Mouse (Mus musculus): ENCODE measurements around the gene Fam160a1.

Fam160a1 gene

GRCm38 (mm10) chr3:85817191-85817590 is at the start of gene Fam160a1:
Gene Fam160a1, minus strand, starts transcription at chr3:85817291.
- no peak for ATAC-seq (ENCODE audit: insufficient number of reproducible peaks, low FRiP score, low TSS enrichment)

DNA sequence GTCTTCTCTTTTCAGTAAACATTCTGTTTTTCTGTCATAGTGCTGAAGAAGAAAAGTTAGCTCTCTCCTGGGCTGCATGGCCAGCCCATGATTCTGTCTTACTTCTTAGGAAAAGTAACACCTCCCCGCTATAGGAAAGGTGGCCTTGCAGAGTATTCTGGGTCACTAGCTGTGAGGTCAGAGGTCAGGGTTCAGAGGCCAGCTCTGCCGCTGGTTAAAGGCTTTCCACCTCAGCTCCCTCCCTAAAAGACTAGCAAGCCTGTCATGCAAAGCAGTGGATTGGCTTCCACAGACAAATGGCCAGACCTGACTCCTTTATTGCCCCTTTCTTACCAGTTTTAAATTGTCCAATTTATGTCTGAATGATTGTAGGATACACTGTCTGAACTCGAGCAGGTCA is 46.9 kb upstream of the Fam160a1 start:
- no peak for ATAC-seq (ENCODE audit: insufficient number of reproducible peaks, low FRiP score, low TSS enrichment)

DNA sequence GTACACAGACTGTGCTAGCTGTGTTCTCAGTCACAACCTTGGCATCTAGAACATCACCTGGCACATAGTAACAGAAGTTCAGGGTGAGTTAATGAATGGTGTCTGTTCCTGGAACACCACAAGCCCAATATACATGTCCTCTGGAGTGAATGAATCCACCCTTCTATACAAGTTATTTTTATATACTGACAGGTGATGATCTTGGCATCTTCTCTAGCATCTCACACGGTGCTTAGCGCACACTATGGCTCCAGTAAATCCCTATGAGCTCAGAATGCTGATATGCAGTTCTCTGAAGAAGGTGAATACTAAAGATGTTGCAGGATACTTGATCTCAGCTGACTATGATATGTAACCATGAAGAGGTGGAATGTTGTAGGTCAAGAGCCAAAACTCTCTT is 45.8 kb upstream of the Fam160a1 start:
- no peak for ATAC-seq (ENCODE audit: insufficient number of reproducible peaks, low FRiP score, low TSS enrichment)

DNA sequence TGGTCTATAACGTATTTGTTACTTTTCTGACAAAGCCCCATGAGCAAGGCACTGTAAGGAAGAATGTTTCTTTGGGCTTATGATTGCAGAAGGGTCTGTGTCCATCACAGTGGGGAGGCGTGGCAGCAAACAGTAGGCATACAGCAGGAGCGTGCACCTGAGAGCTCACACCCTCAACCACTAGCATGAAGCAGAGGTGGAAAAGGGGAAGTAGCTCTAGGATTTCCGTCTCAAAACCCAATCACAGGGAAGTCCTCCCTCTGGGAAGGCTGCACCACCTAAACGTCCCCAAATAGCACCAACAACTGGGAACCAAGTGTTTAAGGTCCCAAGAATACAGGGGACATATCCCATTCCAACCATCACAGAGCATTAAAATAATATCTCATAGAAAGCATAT is 43.9 kb upstream of the Fam160a1 start:
- ATAC-seq (ENCODE audit: insufficient number of reproducible peaks, low FRiP score, low TSS enrichment): no peak

DNA sequence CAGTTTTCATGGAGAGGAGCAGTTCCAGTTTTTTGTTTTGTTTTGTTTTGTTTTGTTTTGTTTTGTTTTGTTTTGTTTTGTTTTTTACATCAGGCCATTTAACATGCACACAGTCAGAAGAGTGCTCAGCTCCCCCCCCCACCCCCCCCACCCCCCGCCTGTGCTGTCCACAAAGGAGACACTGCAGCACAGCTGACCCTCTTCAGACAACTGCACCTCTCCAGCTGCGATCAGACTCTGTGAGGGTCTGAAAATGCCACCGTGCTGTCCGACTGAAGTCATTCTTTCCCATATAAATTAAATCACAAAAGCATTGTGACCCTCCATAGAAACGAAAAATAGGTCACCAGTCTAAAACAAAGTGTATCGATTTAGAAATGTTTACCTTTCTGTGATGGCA is 42.2 kb upstream of the Fam160a1 start:
- no peak for ATAC-seq (ENCODE audit: insufficient number of reproducible peaks, low FRiP score, low TSS enrichment)

DNA sequence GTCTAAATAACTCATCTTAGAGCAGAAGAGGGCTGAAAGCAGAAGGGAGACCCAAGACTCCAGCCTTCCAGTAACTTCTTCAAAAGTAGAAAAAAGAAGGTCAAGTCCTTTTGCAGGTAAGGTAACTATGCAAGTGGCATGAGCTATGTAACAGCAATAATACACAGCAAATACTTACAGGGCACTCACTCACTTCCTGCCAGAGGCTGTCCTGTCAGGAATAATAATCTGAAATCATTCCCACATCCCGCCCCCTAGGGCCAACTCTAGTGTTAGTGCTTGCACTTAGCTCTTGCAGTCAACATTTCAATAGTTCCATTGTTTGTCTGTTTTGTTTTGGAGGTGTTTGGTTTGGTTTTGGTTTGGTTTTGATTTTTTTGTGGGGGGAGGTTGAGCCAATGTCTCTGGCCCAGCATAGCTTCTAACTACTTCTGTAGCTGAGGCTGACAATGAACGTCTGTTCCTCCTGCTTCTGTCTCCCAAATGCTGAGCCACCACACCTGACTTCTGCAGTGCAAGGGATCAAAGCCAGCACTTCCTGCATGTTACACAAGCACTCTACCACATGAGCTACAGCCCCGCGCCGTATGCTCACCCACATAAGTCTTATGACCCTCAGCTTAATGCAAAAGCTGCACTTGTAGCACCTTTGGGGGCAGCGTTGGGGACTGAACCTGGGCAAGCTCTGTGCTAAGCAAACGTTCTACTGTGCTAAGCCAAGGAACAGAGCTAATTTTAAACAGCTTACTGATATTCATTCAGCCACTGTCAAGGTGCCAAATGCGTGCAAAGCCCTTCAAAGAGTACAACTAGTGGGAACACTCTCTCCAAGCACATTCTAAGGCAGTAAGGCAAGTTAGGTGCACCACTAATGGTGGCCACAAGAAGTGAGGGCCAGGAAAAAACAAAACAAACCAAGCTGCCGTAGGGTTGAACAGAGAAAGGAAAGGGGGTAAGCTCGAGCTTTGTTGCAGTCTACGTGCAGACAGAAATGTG is 41.3 kb upstream of the Fam160a1 start:
- no peak for ATAC-seq (ENCODE audit: insufficient number of reproducible peaks, low FRiP score, low TSS enrichment)

GRCm38 (mm10) chr3:85857083-85857482 is 40.0 kb upstream of the Fam160a1 start:
- ATAC-seq (ENCODE audit: insufficient number of reproducible peaks, low FRiP score, low TSS enrichment): no peak

DNA sequence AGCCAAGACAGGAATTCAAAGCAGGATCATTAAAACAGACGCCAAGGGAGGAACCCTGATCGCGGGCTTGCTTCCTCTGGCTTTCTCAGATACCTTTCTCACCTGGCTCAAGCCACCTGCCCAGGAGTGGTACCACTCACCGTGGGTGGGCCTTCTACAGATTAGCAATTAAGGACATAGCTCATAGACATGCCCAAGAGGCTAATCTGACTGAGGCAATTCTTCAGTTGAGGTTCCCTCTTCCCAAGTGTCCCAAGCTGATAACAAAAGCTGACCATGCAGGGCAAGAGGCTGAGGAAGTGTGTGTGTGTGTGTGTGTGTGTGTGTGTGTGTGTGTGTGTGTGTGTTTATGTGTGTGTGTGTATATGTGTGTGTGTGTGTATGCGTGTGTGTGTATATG is 38.9 kb upstream of the Fam160a1 start:
- no peak for ATAC-seq (ENCODE audit: insufficient number of reproducible peaks, low FRiP score, low TSS enrichment)

DNA sequence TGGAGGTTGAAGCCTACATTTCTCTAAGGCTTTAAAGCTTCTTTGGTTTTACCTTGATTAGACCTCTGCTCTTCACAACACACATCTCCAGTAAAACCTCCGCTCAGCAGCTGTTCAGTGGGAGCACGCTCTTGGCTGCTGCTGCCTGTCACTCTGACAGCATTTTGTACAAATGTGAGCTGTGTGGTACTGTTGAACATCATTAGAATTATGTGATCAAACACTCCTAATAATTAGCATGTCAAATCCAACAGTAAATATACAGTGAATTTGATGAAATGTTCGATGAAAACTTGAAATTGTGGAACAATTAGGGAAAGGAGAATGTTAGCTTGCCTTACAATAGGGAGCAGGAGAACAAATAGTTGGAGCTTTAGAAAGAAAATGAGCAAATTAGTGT is 38.0 kb upstream of the Fam160a1 start:
- no peak for ATAC-seq (ENCODE audit: insufficient number of reproducible peaks, low FRiP score, low TSS enrichment)

DNA sequence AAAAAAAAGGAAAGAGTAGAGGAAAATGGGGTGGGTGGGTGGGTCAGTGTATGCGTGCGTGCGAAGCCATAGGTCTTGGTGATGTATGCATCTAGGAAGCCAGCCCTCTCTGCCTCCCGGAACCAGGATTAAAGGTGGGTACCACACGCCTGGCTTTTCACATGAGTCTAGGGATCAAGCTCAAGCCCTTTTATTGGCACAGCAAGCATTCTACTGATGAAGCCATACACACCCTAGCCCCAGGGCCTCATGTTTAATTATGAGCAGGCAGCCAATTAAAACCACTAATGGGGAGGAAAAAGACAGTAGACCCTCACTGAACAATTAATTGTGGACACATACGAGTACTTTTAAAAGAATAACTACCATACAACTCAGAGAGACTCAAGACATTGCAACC is 37.1 kb upstream of the Fam160a1 start:
- ATAC-seq (ENCODE audit: insufficient number of reproducible peaks, low FRiP score, low TSS enrichment): no peak

DNA sequence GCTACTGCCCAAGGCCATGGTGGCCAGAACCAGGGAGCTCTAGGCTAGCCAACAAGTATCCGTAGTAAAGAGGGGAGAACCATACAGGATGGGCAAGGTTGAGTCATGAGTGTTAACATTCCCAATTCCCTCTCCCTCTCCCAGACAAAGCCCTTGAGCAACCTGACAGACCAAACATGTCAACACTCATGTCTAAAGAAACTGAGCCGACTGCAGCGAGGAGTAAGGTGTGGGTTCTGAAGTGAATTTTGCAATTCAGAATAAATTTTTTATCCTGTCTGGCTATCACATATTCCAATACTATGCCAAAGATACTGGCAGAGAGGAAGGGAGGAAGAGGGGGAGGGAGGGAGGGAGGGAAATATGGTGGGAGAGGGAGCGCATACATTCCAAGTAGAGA is 36.6 kb upstream of the Fam160a1 start:
- ATAC-seq (ENCODE audit: insufficient number of reproducible peaks, low FRiP score, low TSS enrichment): no peak

- no peak for ATAC-seq (ENCODE audit: insufficient number of reproducible peaks, low FRiP score, low TSS enrichment)
These were observed 33.0 kb upstream of the Fam160a1 start for GRCm38 (mm10) chr3:85850079-85850478.

- ATAC-seq (ENCODE audit: insufficient number of reproducible peaks, low FRiP score, low TSS enrichment): no peak
These were observed 29.2 kb upstream of the Fam160a1 start for GRCm38 (mm10) chr3:85846316-85846715.

DNA sequence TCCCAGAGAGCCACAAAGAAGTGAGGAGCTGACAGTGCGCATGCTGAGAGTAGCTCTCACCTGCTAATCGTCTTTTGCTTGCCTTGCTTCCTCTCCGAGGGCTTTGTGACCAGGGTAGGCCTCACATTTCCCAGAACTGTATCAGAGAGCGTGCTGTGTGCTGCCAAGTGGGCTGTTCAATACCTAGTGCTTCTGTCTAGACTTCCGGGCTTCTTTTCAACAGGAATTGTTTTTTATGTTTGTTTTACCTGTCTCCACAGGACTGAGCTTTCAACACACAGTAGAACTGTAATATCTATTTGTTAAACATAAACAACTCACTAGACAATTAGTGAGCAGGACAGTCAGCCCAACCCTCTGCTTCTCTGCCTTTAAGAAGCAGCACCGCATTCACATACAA is 28.2 kb upstream of the Fam160a1 start:
- no peak for ATAC-seq (ENCODE audit: insufficient number of reproducible peaks, low FRiP score, low TSS enrichment)

DNA sequence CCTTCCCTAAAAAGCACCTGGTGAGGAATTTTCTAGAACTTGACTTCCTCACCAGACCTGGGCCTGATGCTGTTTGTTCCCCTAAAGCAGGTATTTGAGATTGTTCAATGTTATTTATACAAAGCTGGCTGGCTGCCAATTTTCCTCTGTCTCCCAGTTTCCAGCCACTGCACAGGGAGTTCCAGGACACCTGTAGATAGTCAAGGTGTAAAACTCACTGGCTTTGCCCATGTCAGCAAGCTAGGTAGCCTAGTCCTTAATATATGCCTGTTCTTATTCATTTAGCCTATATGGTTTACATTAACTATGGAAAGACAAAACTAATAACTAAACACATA is 25.8 kb upstream of the Fam160a1 start:
- no peak for ATAC-seq (ENCODE audit: insufficient number of reproducible peaks, low FRiP score, low TSS enrichment)

DNA sequence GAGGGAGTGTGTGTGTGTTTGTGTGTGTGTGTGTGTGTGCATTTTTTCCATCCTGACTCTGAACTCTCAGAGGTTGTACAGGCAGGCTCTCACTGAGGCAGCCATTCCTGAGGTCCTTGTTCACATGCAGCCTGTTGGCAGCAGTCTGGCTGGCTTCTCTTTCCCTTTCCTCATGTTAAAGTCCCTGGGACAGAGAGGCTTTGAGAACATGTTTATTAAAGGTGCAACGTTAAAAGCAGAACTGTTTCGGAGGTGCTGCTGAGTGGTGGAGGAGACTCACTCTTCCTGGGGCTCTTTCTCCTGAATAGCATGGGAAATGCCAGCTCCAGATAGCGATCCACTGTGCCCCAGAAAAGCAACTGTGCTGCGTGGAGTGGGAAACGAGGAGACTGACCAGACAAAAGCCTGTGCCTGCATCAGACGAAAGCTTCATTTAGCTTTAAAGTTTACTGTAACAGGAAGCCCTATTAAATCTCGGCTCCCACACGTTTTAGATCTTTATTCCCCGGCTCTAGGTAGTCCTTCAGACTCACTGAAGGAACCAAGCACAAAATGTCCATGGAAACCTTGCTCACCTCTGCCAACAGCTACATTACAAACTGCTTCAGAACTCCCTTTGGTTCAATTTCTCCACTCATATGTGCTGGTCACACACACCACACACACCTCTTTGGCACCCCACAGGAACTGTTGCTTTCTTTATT is 25.2 kb upstream of the Fam160a1 start:
- no peak for ATAC-seq (ENCODE audit: insufficient number of reproducible peaks, low FRiP score, low TSS enrichment)

DNA sequence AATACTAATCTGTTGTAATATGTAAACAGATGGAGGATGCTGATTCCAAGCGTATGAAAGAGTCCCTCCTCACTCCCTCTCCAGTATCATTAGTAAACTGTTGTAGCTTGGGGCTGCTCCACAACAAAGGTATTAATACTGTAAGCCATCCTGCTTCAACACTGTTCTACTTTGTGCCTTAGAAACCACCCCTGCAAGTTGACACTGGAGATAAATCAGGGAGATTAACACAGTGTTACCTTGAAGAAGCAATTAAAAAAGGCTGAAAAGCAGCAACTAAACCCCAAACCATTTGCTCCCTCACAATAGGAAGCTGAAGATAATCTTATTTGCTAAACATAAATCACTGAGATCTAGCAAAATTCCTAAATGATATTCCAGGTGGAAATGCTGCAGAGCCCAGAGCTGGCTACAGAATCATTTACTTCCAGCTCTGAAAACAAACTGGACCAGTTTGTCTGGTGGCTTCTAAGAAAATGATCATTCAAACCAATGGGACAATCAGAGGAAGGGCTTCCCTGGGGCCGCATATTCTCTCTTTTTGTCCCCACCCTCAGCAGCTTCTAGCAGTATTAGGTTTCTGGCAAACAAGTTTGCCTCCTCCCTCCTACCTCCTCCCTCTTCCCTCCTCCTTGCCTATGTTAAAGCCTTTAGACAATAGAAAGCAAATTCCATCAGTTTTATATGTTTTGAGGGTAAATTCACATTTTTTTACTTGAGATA is 24.5 kb upstream of the Fam160a1 start:
- no peak for ATAC-seq (ENCODE audit: insufficient number of reproducible peaks, low FRiP score, low TSS enrichment)

DNA sequence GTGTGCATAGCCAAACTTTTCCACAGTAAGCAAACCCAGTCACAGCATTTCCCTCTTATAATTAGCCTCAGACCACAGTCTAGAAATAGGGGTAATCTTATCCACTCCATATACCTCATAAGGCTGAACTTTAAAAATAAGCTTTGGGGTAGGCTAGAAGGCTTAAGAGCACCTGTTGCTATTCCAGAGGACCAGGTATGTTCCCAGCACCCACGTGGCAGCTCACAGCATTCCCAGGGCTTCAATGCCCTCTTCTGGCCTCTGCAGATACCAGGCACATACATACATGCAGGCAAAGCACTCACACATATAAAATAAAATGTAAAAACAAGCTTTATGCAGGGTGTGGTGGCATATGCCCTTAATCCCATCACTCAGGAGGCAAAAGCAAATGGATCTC is 16.5 kb upstream of the Fam160a1 start:
- no peak for ATAC-seq (ENCODE audit: insufficient number of reproducible peaks, low FRiP score, low TSS enrichment)

DNA sequence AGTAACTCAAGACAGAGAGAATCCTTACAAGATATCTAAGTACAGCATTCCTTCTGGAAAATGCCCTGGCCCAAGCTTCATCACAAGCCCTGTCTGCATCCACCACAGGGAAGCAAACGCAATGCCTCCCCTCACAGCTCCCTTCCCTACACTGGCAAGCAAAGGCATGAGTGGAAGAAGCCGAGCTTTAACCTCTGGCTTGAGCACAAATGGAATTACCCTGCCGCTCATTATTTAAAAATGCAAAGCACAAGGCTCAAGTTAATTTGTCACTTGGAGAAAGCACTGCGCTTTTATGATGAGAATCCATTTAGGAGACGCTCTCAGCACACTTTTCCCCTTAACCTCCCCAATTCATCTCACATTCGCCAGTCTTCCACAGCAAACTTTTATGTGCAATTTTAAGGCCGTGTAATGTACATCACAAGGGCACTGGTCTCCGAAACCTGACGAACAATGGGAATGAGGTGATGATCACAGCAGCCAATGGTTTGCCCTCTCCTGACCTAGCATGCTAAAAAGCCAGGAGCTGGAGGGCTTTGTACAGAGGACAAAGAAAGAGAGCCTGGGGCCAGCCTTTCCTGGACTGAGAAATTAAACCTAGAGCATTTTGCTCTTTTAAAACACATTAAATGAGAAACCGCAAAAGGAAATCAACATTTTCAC is 15.5 kb upstream of the Fam160a1 start:
- no peak for ATAC-seq (ENCODE audit: insufficient number of reproducible peaks, low FRiP score, low TSS enrichment)

- ATAC-seq (ENCODE audit: insufficient number of reproducible peaks, low FRiP score, low TSS enrichment): no peak
These were observed 14.7 kb upstream of the Fam160a1 start for GRCm38 (mm10) chr3:85831785-85832184.

DNA sequence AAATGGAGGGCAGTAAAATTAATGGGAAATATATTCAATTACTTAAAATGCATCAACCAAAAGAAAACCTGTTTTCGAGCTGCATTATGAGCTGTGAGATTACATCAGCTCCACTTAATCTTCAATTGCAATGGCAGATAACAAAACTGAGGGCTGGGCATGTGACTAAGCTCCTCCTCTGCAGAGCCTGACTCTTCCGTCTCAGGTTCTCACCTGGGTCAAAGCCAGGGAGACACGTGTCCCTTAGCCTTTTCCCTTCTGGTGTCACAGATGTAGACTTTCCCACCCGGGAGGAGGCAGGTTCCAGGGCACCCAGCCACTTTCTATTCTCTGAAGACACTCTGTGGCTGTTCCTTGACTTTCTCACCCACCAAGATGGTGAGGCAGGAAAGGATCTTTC is 12.0 kb upstream of the Fam160a1 start:
- no peak for ATAC-seq (ENCODE audit: insufficient number of reproducible peaks, low FRiP score, low TSS enrichment)
